Mouse (Mus musculus) heart, adult 8-10 months (tissue): ENCODE results near the gene Fam124b. TPM values are rescaled to one million over a fixed set of nuclear protein-coding genes. Genes with fewer than 3 reads are reported as not detected.

Experiments used
- DNase-seq: peaks from one replicate; pipeline ENCODE4 v3.0.0; 2022; ENCODE audit warnings: low spot score
- total RNA-seq, 4 experiments: library from RNA; stranded (reverse); gene quantifications; 2 replicates each; pipeline ENCODE4 v1.2.4; 2022

Gene Fam124b
- total RNA-seq, 4 experiments from 2014 or later = 0.25 to 2.3 (median 0.72) TPM

- DNase-seq = no peak
Observed at GRCm38 (mm10) chr1:80177651-80178382, 40.5 kb downstream of the Fam124b start.

- no peak for DNase-seq
Observed at GRCm38 (mm10) chr1:80167706-80168105, 50.6 kb downstream of the Fam124b start.

- DNase-seq = no peak
Observed at GRCm38 (mm10) chr1:80166577-80166976, 51.7 kb downstream of the Fam124b start.

GRCm38 (mm10) chr1:80165391-80165790 is 52.9 kb downstream of the Fam124b start:
- DNase-seq = no peak

GRCm38 (mm10) chr1:80162943-80163342 is 55.3 kb downstream of the Fam124b start:
- DNase-seq = no peak

GRCm38 (mm10) chr1:80159586-80159985 is 58.7 kb downstream of the Fam124b start:
- DNase-seq = no peak

- DNase-seq = no peak
Observed at GRCm38 (mm10) chr1:80154902-80155301, 63.4 kb downstream of the Fam124b start.

GRCm38 (mm10) chr1:80153125-80153716 is 65.1 kb downstream of the Fam124b start:
- DNase-seq = no peak

GRCm38 (mm10) chr1:80150681-80151080 is 67.6 kb downstream of the Fam124b start:
- no peak for DNase-seq

Other genes with a start within 250 kb of the Fam124b start
- 100 to 1,000 TPM; 118 to 167 (median 129) TPM for gene Cul3, start 122.0 kb upstream of the Fam124b start, total RNA-seq
- gene Gm45261, start 243.0 kb upstream of the Fam124b start, total RNA-seq = not detected